Mouse (Mus musculus): ENCODE measurements at regions not wholly inside any gene's neighbourhood (a gene's known extent, or its start where the extent isn't known, plus 50 kb on each side); places are given as distances from the start of the nearest gene placed in this dataset.

GRCm38 (mm10) chr7:58557535-58557934, 98.4 kb upstream of the Atp10a start:
- ChIA-PET CTCF (no interaction called here), POLR2A (no interaction called here)
- ATAC-seq (no peak), DNase-seq (ENCODE audit: low read depth, low spot score) (no peak)
- in situ Hi-C loops (cut with MboI; ENCODE audit: low pct_unique_long_range_greater_than_20kb): no loop called here
- TF ChIP-seq CTCF (IDR thresholded peaks at IDR 0.05): no peak
- no peaks in the 10 kb centered on the region for H3K27me3 ChIP-seq

- ATAC-seq (no peak), DNase-seq (ENCODE audit: low read depth, low spot score) (no peak)
- in situ Hi-C loops (cut with MboI; ENCODE audit: low pct_unique_long_range_greater_than_20kb): no loop called here
- ChIA-PET POLR2A (no interaction called here), CTCF (interaction anchor here (1.5 kb wide), 1 partner anchor 16 kb away, joined by 3 read pairs; no protein-coding TSS in a partner anchor)
- TF ChIP-seq CTCF (IDR thresholded peaks at IDR 0.05): no peak
- peaks cover 11% of the 10 kb centered on the region for H3K27me3 ChIP-seq
Observed at GRCm38 (mm10) chr7:58568807-58569206, 87.2 kb upstream of the Atp10a start.

- in situ Hi-C loops (cut with MboI; ENCODE audit: low pct_unique_long_range_greater_than_20kb): loop anchor here (10.0 kb wide), 3 partner anchors 160 to 490 kb away; no protein-coding TSS in a partner anchor
- peak; percentile 83 for ATAC-seq
- CTCF ChIA-PET: interaction anchor here (0.7 to 3.6 kb wide), 9 partner anchors 32 to 1535 kb away, joined by 3 to 19 read pairs (median 3); no protein-coding TSS in a partner anchor
- DNase-seq (ENCODE audit: low read depth, low spot score): no peak
- H3K27me3 ChIP-seq: no peaks in the 10 kb centered on the region
- peak; percentile 66 for TF ChIP-seq CTCF (IDR thresholded peaks at IDR 0.05)
- POLR2A ChIA-PET: no interaction called here
Observed at GRCm38 (mm10) chr7:58584241-58584820, 71.6 kb upstream of the Atp10a start.

- no peaks in the 10 kb centered on the region for H3K27me3 ChIP-seq
- POLR2A ChIA-PET: interaction anchor here (1.0 kb wide), 1 partner anchor 10 kb away, joined by 3 read pairs; no protein-coding TSS in a partner anchor
- DNase-seq (ENCODE audit: low read depth, low spot score): no peak
- CTCF ChIA-PET: interaction anchor here (1.1 to 3.6 kb wide), 4 partner anchors 30 to 495 kb away, joined by 3 to 19 read pairs (median 6); no protein-coding TSS in a partner anchor
- in situ Hi-C loops (cut with MboI; ENCODE audit: low pct_unique_long_range_greater_than_20kb): loop anchor here (10.0 kb wide), 3 partner anchors 159 to 489 kb away; no protein-coding TSS in a partner anchor
- no peak for TF ChIP-seq CTCF (IDR thresholded peaks at IDR 0.05)
- ATAC-seq: peak; percentile 57
Observed at GRCm38 (mm10) chr7:58585626-58586256, 70.2 kb upstream of the Atp10a start.

GRCm38 (mm10) chr7:58595951-58596350, 60.0 kb upstream of the Atp10a start:
- DNase-seq (ENCODE audit: low read depth, low spot score): no peak
- no peaks in the 10 kb centered on the region for H3K27me3 ChIP-seq
- ChIA-PET CTCF (interaction anchor here (0.9 to 1.2 kb wide), 3 partner anchors 174 to 486 kb away, joined by 3 read pairs; no protein-coding TSS in a partner anchor), POLR2A (interaction anchor here (1.4 kb wide), 1 partner anchor 10 kb away, joined by 3 read pairs; no protein-coding TSS in a partner anchor)
- no peak for TF ChIP-seq CTCF (IDR thresholded peaks at IDR 0.05)
- in situ Hi-C loops (cut with MboI; ENCODE audit: low pct_unique_long_range_greater_than_20kb): no loop called here
- no peak for ATAC-seq

Measured in Patski (cell line).